Mouse (Mus musculus) embryonic facial prominence, embryonic 10.5 days (tissue): Measurements from ENCODE around the gene Itga2b. TPM values are rescaled to one million over a fixed set of nuclear protein-coding genes. Genes with fewer than 3 reads are reported as not detected.

ENCODE experiments used
- DNase-seq: peaks from one replicate; pipeline ENCODE4 v3.0.0-alpha.2; 2017; ENCODE audit warnings: low spot score
- H3K27ac ChIP-seq: fragments of 300-500 bp; sonication (generic); replicated peaks from 2 replicates; pipeline ENCODE4 v1.5.1; 2016; ENCODE audit warnings: mild to moderate bottlenecking
- H3K27me3 ChIP-seq: fragments of 300-500 bp; sonication (generic); replicated peaks from 2 replicates; pipeline ENCODE4 v1.6.1; 2016; ENCODE audit warnings: low read depth, mild to moderate bottlenecking; ENCODE audit not compliant: poor library complexity, severe bottlenecking
- H3K36me3 ChIP-seq: fragments of 300-500 bp; sonication (generic); replicated peaks from 2 replicates; pipeline ENCODE4 v1.6.1; 2016; ENCODE audit warnings: mild to moderate bottlenecking, moderate library complexity
- H3K4me1 ChIP-seq: fragments of 300-500 bp; sonication (generic); 2 replicates; pipeline ENCODE4 v1.6.1; 2016
- H3K4me3 ChIP-seq: fragments of 300-500 bp; sonication (generic); 2 replicates; pipeline ENCODE4 v1.5.1; 2016; ENCODE audit warnings: mild to moderate bottlenecking, moderate library complexity
- H3K9me3 ChIP-seq: fragments of 300-500 bp; sonication (generic); 2 replicates; pipeline ENCODE4 v1.6.1; 2016; ENCODE audit warnings: mild to moderate bottlenecking
- WGBS: fragments of 180-500 bp; shearing (Covaris S2); methylation state at CpG from one replicate; pipeline ENCODE4 v1.1.7; 2016; 5-methylcytosine and 5-hydroxymethylcytosine counted together
- polyA plus RNA-seq: library from polyadenylated mRNA; unstranded; fragments of >200 nt; fragmentation: Nextera tagmentation; extraction: Ambion mirVana; gene quantifications from 2 replicates; pipeline ENCODE4 v1.2.1, GENCODE M21; 2016

Gene Itga2b
- 3.9 and 6.5 TPM in 2 replicates for polyA plus RNA-seq

- Histone ChIP-seq H3K4me3 (no peak within 1 kb of the TSS), H3K36me3 (peaks cover 12% of the 10 kb centered on the region), H3K27ac (peak within 1 kb of the TSS; percentile 7; the same call in 1 of the 2 replicates), H3K9me3 (no peaks in the 10 kb centered on the region), H3K4me1 (peaks cover 32% of the 10 kb centered on the region), H3K27me3 (peaks cover 46% of the 10 kb centered on the region)
- WGBS: 61% methylated on average over 11 of the region's 11 CpGs
- peak; percentile 14 for DNase-seq
These were observed at the start of gene Itga2b for GRCm38 (mm10) chr11:102469648-102470357. Gene Itga2b, minus strand, starts transcription at chr11:102470122.

- 92% methylated on average over 1 of the region's 1 CpGs for WGBS
- no peak overlapping the region for H3K4me3 ChIP-seq
- no peak for DNase-seq
- no peak overlapping the region for H3K27ac ChIP-seq
- no peaks in the 10 kb centered on the region for H3K27me3 ChIP-seq
- H3K36me3 ChIP-seq: peaks cover 65% of the 10 kb centered on the region
- H3K9me3 ChIP-seq: no peaks in the 10 kb centered on the region
- H3K4me1 ChIP-seq: peaks cover 7% of the 10 kb centered on the region
These were observed 45.0 kb upstream of the Itga2b start for GRCm38 (mm10) chr11:102514793-102515424.

- H3K27me3 ChIP-seq: no peaks in the 10 kb centered on the region
- no peak for DNase-seq
- peaks cover 57% of the 10 kb centered on the region for H3K36me3 ChIP-seq
- H3K4me3 ChIP-seq: no peak overlapping the region
- peaks cover 7% of the 10 kb centered on the region for H3K4me1 ChIP-seq
- H3K27ac ChIP-seq: no peak overlapping the region
- H3K9me3 ChIP-seq: no peaks in the 10 kb centered on the region
- 74% methylated on average over 6 of the region's 6 CpGs for WGBS
These were observed 40.3 kb upstream of the Itga2b start for GRCm38 (mm10) chr11:102510226-102510625.

GRCm38 (mm10) chr11:102496732-102497131, 26.8 kb upstream of the Itga2b start:
- no peak overlapping the region for H3K4me3 ChIP-seq

GRCm38 (mm10) chr11:102496206-102496605, 26.3 kb upstream of the Itga2b start:
- no peak overlapping the region for H3K4me3 ChIP-seq
- peaks cover 95% of the 10 kb centered on the region for H3K36me3 ChIP-seq
- WGBS: 92% methylated on average over 2 of the region's 2 CpGs
- H3K9me3 ChIP-seq: no peaks in the 10 kb centered on the region
- DNase-seq: no peak
- H3K27ac ChIP-seq: no peak overlapping the region
- no peaks in the 10 kb centered on the region for H3K4me1 ChIP-seq
- no peaks in the 10 kb centered on the region for H3K27me3 ChIP-seq

More at GRCm38 (mm10) chr11:102496732-102497131, 26.8 kb upstream of the Itga2b start:
- Histone ChIP-seq H3K27ac (no peak overlapping the region), H3K36me3 (peaks cover 95% of the 10 kb centered on the region), H3K27me3 (no peaks in the 10 kb centered on the region), H3K9me3 (no peaks in the 10 kb centered on the region), H3K4me1 (no peaks in the 10 kb centered on the region)
- 77% methylated on average over 2 of the region's 2 CpGs for WGBS
- DNase-seq: no peak

- Histone ChIP-seq H3K9me3 (no peaks in the 10 kb centered on the region), H3K36me3 (peaks cover 95% of the 10 kb centered on the region)
- 97% methylated on average over 5 of the region's 5 CpGs for WGBS
These were observed 25.8 kb upstream of the Itga2b start for GRCm38 (mm10) chr11:102495742-102496141.

GRCm38 (mm10) chr11:102495114-102495513, 25.2 kb upstream of the Itga2b start:
- Histone ChIP-seq H3K4me1 (no peaks in the 10 kb centered on the region), H3K27me3 (no peaks in the 10 kb centered on the region), H3K4me3 (no peak overlapping the region), H3K36me3 (peaks cover 91% of the 10 kb centered on the region), H3K9me3 (no peaks in the 10 kb centered on the region), H3K27ac (no peak overlapping the region)
- DNase-seq: no peak
- WGBS: 94% methylated on average over 6 of the region's 6 CpGs

More at GRCm38 (mm10) chr11:102495742-102496141, 25.8 kb upstream of the Itga2b start:
- no peak for DNase-seq
- Histone ChIP-seq H3K27ac (no peak overlapping the region), H3K4me1 (no peaks in the 10 kb centered on the region), H3K27me3 (no peaks in the 10 kb centered on the region), H3K4me3 (no peak overlapping the region)

GRCm38 (mm10) chr11:102494063-102494650, 24.2 kb upstream of the Itga2b start:
- H3K36me3 ChIP-seq: peaks cover 81% of the 10 kb centered on the region
- H3K9me3 ChIP-seq: no peaks in the 10 kb centered on the region
- H3K27ac ChIP-seq: no peak overlapping the region
- no peaks in the 10 kb centered on the region for H3K27me3 ChIP-seq
- DNase-seq: no peak
- WGBS: 91% methylated on average over 7 of the region's 7 CpGs
- H3K4me3 ChIP-seq: no peak overlapping the region
- H3K4me1 ChIP-seq: no peaks in the 10 kb centered on the region

GRCm38 (mm10) chr11:102493241-102493640, 23.3 kb upstream of the Itga2b start:
- Histone ChIP-seq H3K27me3 (no peaks in the 10 kb centered on the region), H3K4me3 (no peak overlapping the region), H3K36me3 (peaks cover 75% of the 10 kb centered on the region), H3K4me1 (no peaks in the 10 kb centered on the region), H3K27ac (no peak overlapping the region), H3K9me3 (no peaks in the 10 kb centered on the region)
- no peak for DNase-seq
- 87% methylated on average over 2 of the region's 2 CpGs for WGBS

GRCm38 (mm10) chr11:102487901-102488300, 18.0 kb upstream of the Itga2b start:
- WGBS: 91% methylated on average over 2 of the region's 2 CpGs
- no peaks in the 10 kb centered on the region for H3K9me3 ChIP-seq
- no peak overlapping the region for H3K4me3 ChIP-seq
- H3K27me3 ChIP-seq: no peaks in the 10 kb centered on the region
- H3K27ac ChIP-seq: no peak overlapping the region
- H3K36me3 ChIP-seq: peaks cover 70% of the 10 kb centered on the region
- DNase-seq: no peak
- no peaks in the 10 kb centered on the region for H3K4me1 ChIP-seq

GRCm38 (mm10) chr11:102486733-102487386, 16.9 kb upstream of the Itga2b start:
- 70% methylated on average over 11 of the region's 11 CpGs for WGBS
- peak; percentile 55 for DNase-seq
- no peaks in the 10 kb centered on the region for H3K27me3 ChIP-seq
- peaks cover 70% of the 10 kb centered on the region for H3K36me3 ChIP-seq
- H3K4me3 ChIP-seq: no peak overlapping the region
- no peak overlapping the region for H3K27ac ChIP-seq
- H3K4me1 ChIP-seq: no peaks in the 10 kb centered on the region
- no peaks in the 10 kb centered on the region for H3K9me3 ChIP-seq

GRCm38 (mm10) chr11:102481779-102482178, 11.9 kb upstream of the Itga2b start:
- Histone ChIP-seq H3K27me3 (no peaks in the 10 kb centered on the region), H3K36me3 (peaks cover 93% of the 10 kb centered on the region)

More at GRCm38 (mm10) chr11:102481779-102482178, 11.9 kb upstream of the Itga2b start:
- Histone ChIP-seq H3K4me1 (no peaks in the 10 kb centered on the region), H3K9me3 (no peaks in the 10 kb centered on the region), H3K27ac (no peak overlapping the region), H3K4me3 (no peak overlapping the region)
- 94% methylated on average over 10 of the region's 10 CpGs for WGBS
- DNase-seq: no peak
